Mouse (Mus musculus): Measurements from ENCODE around the gene H2-K1. TPM values are rescaled to one million over a fixed set of nuclear protein-coding genes. Genes with fewer than 3 reads are reported as not detected.

H2-K1 gene
- total RNA-seq (2021), result 321 and 327 TPM in 2 replicates
- long read RNA-seq, transcript H2-K1-201 (8 exons, 1,619 nt), result major isoform, 272 of 644 reads
- long read RNA-seq, transcript H2-K1-216 (8 exons, 1,065 nt), result minor isoform, 7 of 644 reads
- long read RNA-seq, transcript H2-K1-205 (8 exons, 1,570 nt), result minor isoform, 218 of 644 reads
- long read RNA-seq, partial matches to known transcripts, result 70 of 644 reads
- long read RNA-seq, other reads (novel, unspliced or antisense), result 74 of 644 reads

DNA sequence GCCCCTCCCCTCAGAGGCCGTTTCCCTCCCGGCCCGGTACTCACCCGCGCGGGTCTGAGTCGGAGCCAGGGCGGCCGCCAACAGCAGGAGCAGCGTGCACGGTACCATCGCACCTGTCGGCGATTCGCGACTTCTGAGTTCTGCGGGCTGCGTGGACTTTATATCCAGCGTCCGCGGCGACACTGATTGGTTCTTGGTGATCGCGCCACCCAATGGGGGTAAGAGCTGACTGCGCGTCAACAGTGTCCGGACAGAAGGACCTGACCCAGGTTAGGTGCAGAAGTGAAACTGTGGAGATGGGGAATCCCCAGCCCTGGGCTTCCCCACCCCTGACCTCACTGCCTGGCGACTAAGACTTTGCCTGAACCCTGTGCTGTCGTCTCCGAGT lies at the start of gene H2-K1:
Gene H2-K1, minus strand, starts transcription at position 198 of the 388 bp plus-strand sequence.
- DNase-seq, result peak; percentile 92

DNA sequence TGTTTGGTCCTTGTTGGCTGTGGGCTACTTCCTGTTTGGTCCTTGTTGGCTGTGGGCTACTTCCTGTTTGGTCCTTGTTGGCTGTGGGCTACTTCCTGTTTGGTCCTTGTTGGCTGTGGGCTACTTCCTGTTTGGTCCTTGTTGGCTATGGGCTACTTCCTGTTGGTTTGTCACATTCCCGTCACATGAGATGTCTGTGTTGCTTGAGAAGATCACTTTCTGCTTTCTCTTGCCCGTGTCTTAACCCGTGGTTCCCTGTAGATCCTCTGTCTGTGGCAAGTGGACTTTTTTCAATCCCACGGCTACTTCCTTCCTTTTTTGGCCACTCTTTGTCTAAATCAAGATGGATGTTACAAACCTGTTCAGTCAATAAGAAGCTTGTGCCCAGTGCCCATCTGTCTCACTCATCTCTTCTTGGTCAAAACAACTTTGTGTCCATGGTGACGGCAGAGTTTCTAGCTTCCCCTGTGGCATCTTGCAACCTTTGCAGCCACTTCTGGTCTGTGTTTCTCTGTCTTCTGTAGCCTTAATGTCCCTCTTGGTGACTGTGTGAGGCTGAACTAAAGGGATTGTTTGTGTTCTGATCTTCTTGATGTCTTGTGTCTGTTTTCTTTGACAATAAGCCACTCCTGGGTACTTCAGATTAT lies 47.4 kb upstream of the H2-K1 start:
- no peak for DNase-seq

DNA sequence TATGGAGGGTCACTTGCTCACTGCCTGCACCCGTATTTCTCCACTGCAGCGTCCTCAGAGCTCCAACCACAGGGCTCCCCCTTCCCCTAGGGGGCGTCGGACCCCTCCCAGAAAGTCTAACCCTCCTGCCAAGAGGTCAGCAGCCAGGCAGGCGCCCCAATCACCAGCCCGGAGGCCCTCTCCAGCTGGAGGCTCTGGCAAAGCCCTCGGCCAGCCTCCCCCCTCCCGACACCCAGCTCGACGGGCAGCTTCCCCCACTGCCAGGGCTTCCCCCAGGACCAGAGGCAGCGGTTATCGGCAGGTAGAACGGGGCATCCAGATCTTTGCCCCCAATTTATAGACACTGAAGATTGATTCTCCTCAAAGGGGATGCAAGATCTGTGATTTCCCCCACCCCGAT lies 45.8 kb upstream of the H2-K1 start:
- no peak for DNase-seq

DNA sequence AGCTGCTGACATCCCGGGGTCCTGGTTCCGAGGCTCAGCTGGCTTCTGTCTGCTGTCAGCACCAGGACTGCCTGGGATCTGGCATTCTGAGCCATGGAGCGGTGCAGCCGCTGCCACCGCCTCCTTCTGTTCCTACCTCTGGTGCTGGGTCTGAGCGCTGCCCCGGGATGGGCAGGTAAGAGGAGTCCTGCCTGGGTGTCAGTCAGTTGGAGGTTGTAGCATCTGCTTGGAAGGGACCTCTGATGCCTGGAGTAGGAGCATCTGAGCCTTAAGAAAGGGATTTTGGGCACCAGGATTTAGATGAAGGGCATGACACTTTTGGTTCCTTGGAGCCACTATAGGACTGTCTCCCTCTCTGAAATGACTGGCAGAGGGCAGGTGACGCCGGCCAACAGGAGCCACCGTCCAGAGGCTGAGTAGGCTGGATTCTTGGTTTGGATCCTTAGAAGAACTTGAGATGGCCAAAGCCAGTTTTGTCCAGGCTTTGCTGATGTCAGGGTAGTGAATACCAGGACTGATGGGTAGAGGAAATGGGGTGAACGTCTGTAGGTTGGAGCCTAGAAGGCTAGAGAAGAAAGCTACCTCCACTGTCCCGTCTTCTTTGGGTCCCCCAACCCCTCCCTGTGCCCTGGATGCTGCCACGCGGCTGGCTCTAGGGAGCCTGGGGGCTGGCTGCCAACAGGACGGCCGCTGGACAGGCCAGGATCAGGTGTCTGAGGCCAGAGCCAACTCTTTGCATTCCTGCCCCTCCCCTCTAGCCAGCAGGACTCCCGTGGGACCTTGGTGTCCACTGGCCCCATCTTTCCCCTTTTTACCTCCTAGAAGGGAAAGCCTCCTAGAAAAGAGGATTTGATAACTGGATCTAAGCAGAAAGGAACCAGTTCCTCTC lies 39.7 kb upstream of the H2-K1 start:
- peak; percentile 51 for DNase-seq

DNA sequence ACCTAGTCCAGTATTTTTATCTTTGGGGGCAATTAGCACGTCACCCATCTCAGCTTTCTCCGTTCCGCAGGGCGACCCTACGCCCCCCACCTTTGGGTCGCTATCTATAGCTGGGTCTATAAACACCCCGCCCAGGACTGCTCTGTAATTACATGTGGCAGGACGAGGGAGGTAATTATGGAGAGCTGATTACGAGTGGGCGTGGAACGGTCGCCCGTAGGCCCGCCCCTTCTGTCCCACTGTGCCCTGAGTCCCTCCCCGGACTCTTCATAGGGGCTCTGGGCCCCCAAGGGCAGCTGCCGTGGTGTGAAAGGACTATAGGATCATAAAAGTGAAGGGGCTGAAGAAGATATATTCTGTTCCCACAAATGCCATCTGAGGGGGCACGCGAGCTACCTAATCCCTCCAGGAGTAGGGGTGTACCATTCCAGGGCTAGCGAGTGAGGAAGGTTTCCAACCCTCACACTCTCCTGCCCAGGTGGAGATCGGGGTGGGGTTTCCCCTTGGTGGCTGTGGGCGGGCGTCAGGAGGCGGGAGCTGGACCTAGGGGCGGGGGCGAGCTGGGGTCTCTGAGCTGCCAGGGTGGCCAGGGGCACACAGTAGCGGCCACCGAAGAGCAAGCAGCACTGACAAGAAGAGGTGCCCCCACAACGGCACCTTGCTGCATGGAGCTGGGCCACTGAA lies 38.9 kb upstream of the H2-K1 start, which contains the start of gene Col11a2:
Gene Col11a2, plus strand, starts transcription at position 560 of the 684 bp plus-strand sequence.
- no peak for DNase-seq

DNA sequence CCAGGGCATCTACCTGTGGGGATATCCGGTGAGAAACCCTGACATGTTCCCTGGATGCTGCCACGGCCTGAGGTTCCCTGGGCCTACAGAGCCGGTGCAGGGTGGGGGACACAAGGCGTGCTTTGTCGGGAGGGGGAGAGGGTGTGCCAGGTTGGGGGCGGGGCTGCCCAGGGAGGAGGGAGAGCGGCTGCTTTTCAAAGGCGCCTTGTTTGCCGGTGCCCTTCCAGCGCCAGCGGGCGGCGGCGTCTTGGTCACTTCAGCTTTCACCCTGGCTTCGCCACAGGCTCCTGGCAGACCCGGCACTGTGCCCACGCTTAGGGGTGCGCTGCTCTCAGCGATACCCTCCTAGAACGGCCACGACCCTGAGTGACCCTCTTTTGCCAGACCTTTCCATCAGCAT lies 38.3 kb upstream of the H2-K1 start:
- DNase-seq, result no peak

DNA sequence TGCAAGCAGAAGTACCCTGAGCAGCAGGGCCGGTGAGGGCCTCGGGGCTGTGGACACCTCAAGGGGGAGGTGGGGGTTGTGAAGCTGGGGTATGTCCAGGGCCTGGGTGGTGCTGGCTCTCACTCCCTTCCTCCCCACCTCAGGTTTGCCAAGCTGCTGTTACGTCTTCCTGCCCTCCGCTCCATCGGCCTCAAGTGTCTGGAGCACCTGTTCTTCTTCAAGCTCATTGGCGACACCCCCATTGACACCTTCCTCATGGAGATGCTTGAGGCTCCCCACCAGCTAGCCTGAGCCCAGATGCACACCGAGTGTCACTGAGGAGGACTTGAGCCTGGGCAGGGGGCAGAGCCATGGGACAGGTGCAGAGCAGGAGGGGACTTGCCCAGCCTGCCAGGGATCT lies 37.1 kb upstream of the H2-K1 start:
- DNase-seq, result no peak

DNA sequence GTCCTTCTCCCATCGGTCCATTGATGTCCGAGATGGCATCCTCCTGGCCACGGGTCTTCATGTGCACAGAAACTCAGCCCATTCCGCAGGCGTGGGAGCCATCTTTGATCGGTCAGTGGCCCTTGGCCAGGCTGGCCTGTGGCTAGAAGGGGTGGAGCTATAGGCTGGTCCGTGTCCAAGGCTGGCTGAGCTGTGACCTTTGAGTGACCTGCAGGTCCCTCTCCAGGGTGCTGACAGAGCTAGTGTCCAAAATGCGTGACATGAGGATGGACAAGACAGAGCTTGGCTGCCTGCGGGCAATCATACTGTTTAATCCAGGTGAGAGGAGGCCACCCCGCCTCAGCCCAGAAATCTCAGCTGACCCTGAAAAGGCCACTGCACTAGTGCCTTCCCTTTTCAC lies 36.5 kb upstream of the H2-K1 start:
- DNase-seq, result no peak

DNA sequence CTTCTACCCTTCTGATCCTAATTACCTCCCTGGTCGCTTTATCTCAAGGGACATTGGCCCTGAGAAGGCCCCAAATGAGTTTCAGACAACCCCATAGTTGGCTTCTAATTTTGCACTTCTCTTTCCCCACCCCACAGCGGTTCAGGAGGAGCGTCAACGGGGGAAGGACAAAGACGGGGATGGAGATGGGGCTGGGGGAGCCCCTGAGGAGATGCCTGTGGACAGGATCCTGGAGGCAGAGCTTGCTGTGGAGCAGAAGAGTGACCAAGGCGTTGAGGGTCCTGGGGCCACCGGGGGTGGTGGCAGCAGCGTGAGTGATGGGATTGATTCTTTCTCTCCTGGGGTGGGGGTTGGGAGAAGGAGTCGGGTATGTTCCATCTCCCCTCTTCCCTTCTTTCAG lies 35.4 kb upstream of the H2-K1 start:
- no peak for DNase-seq

DNA sequence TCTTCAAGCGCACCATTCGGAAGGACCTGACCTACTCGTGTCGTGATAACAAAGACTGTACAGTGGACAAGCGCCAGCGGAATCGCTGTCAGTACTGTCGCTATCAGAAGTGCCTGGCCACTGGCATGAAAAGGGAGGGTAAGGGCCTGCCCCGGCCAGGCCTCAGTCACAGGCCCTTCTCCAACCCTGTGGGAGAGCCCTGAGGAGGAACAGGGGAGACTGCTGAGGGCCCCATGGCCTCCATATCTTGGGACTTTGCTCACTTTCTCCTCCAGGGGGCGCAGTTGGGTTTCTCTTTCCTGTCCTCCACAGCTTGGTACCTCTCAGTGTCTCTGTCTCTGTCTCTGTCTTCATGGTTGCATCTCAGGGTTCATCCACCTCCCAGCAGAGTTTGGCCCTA lies 33.9 kb upstream of the H2-K1 start:
- DNase-seq, result peak; percentile 59

DNA sequence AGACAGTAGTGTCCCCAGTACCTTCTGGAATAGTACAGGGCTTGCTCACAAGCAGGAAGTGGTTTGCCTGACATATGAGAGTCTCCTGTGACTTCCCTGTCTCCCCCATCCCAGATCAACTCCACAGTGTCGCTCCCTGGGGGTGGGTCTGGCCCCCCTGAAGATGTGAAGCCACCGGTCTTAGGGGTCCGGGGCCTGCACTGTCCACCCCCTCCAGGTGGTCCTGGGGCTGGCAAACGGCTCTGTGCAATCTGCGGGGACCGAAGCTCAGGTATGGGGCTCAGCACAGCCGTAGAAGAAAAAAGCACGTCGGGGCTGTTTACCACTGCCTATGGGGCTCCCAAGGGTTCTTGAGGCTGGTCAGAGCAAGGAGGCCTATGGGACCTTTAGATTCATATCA lies 33.3 kb upstream of the H2-K1 start:
- DNase-seq, result no peak

DNA sequence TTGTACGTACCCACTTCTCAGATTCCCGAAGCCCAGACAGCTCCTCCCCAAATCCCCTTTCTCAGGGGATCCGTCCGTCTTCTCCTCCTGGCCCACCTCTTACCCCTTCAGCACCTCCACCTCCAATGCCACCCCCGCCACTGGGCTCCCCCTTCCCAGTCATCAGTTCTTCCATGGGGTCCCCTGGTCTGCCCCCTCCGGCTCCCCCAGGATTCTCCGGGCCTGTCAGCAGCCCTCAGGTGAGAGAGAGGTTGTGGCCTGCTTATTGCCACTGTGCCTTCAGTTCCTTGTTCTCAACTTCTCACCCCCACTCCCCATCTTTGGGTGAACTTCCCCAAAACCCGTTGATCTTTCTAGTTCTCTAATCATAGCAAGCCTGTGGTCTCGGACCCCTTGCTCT lies 32.7 kb upstream of the H2-K1 start:
- no peak for DNase-seq

DNA sequence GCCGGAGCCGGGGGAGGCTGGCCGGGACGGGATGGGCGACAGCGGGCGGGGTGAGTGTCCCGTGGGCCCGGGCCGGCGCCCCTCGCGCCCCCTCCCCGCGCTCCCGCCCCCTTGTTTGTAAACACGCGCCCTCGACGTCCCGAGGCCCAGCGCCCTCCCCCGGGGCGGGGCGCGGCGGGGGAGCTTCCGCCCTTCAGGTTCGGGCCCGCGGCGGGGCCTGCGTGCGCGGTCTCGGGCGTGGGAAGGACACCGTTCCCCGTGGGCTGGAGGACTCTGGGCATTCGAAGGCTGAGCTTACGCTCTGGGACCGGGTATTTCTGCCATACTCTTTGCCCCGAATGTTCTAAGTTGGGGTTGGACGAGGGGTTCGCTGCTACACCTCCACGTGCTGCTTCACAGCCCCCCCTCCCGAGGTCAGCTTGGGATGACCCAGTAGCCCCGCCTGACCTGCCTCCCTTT lies 32.1 kb upstream of the H2-K1 start:
- peak; percentile 77 for DNase-seq

DNA sequence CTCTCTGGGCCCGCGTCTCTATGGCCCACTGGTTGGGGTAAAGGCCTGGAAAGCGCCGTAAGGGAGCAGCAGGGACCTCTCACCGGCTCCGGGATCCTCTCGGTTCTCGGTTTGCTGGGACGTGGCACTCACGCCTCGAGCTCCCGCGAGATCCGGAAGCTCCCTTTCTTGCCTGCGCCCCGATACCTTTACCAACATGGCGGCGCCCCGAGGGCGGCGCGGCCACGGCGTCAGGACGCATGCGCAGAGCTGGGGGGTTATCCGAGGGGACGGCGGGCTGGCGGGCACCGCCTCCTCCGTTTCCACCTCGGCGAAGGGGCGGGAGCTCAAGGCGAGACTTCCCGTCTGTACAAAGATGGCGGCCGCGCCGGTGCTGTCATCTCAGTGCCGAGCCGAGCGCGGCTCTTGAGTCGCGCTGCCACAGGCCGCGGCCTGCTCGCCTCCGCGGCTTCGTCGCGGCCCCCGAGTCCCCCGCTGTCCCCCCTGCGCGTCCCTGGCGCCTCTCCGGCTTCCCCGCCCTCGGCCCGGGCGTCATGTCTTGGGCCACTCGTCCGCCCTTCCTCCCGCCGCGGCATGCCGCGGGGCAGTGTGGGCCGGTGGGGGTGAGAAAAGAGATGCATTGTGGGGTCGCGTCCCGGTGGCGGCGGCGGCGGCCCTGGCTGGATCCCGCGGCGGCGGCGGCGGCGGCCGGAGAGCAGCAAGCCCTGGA lies 31.5 kb upstream of the H2-K1 start, which contains the start of the genes Slc39a7 and Rxrb:
Gene Slc39a7, minus strand, starts transcription at position 218 of the 709 bp plus-strand sequence.
Gene Rxrb, plus strand, starts transcription at position 348 of the 709 bp plus-strand sequence.
- peak; percentile 100 for DNase-seq

DNA sequence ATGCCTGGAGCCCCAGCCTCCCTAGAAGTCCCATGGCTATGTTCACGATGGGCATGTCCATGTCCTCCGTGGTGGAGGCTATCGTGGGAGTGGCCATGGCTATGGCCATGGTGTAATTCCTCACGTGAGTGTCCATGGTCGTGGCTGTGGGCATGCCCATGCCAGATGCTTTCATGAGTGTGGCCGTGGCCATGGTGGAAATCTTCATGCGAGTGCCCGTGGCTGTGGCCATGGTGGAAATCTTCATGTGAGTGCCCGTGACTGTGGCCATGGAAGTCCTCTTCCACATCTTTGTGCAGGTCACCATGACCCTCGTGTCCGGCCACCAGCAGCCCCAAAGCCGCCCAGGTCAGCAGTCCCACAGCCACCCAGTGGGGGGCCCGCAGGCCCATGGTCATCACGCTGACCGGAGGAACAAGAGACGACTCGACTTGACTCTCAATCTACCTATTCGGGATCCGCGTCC lies 30.7 kb upstream of the H2-K1 start:
- no peak for DNase-seq

DNA sequence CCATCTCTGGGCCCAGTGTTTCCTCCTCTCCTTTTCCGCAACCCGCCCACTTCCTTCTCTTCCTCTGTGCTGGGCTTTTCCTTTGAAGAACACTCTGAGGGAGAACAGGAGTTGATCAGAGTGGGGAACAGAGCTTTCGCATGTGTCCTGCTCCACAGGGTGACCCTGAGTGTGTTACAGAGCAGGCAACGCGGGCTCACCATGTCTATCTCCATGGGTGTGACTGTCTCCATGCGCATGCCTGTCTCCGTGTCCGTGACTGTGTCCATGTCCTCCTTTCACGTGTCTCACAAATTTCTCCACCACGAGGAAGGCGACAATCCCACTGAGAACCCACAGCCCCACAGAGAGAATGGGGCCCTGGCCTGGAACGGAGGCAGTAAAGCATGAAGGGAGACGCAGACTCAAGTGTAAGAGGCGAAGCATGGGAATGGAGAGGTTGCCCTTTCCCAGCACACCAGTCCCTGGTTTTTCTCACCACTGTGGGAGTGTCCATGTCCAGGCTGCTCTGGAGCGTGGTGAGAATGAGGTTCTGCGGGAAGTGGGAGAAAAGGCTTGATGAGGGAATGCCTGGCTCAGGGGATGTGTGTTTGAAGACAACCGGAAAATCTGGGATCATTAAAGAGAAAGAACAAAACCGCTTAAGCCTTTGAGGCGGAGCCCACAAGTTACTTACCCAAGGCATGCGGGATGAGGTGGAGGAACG lies 29.9 kb upstream of the H2-K1 start:
- DNase-seq, result no peak

DNA sequence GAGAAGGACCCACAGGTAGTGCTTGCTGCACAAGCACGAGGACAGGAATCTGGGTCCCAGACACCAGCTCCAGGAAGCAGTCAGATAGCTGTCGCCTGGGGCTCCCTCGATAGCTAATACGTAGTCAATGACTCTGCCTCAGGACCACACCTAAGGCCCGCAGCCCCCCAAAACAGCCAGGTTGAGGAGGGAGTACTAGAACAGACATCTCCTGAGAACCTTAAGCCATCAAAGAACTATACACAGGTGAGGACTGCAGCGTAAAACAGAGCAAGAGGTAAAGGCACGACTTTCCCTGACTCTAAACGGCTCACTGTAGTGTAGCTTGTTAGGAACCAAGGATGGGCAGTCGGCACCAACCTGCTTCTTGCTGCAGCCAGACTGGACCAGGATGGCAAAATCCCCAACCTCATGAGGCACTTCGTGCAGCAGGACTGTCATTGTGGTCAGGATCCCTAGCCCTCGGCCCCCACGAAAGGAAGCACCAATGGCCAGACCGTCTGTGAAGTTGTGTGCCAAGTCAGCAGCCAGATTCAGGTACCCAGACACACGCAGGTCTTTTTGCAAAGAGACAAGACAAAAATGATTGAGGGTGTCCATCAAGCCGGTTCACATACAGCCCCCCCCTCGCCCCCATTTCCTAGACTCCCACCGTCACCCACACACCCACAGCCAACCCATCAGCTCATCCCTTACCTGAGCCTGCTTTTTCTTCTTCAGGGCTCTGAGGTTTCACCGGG lies 29.2 kb upstream of the H2-K1 start:
- no peak for DNase-seq

DNA sequence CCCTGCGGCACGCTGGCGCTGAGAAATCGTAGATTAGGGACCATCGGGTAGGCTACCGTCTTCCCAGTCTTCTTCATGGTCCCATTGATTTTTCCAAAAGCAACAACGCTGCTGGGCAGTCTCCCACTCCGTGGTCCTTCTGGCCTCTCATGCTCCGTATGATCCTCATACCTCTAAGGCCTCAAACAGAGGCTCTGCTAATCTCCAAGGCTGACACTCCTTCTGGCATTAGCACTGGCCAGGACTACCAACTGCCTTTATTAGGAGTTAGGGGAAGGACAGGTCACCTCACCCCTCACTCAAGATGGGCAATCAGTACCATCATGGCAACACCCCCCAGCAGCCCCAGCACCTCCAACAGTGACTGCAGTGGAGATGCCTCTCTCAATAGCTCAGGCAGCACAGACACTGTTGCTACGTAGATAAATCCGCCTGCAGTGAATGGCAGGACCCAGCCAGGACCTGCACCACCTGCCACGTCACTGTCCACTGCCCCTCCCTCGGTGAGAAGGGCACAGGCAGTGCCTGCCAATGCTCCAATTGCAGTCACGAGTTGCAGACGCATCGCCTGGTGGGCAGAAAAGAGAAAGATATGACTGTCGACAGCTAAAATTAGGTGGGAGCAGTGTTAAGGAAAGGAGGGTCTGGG lies 28.5 kb upstream of the H2-K1 start:
- DNase-seq, result no peak

DNA sequence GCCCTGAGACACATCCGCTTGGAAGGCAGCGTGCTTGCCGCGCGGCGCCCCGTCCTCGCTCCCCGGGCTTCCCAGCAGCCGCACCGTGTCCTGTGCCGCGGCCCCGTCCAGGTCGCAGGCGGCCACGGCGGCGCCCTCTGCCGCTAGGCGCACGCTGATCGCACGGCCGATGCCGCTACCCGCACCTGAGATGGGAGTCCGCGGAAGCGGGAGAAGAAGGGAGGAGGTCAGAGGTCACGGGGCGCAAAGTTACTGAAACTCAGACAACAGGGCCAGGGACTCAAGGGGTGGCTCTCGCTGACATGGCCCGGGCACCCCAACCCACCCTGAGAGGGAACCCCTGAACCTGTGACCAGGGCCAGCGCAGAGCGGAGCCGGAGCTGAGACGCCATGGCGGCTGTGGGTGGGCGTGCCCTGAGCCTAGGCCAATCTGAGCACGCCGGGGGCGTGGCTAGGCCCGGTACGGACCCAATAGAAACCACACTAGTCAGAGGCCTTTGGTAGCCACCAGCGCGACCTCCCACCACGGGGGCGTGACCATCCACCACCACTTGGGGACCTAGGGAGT lies 27.6 kb upstream of the H2-K1 start, which contains the start of gene H2-Ke6:
Gene H2-Ke6, minus strand, starts transcription at position 405 of the 568 bp plus-strand sequence.
- DNase-seq, result peak; percentile 95

All from adrenal gland, postnatal 25 days (tissue).